Mouse (Mus musculus): ENCODE measurements around the gene Bmp10. TPM values are rescaled to one million over a fixed set of nuclear protein-coding genes. Genes with fewer than 3 reads are reported as not detected.

Bmp10 gene
- polyA plus RNA-seq, 1 experiment from 2014 or later, result 0.32 TPM

Other genes with a start within 250 kb of the Bmp10 start
- 0.64 and 0.93 TPM in 2 replicates for gene Antxr1, start 93.2 kb upstream of the Bmp10 start, polyA plus RNA-seq (2016; fragmentation: Nextera tagmentation; extraction: Ambion mirVana)
- not detected in 2 replicates for gene Gkn1, start 78.1 kb upstream of the Bmp10 start, polyA plus RNA-seq (2016; fragmentation: Nextera tagmentation; extraction: Ambion mirVana)
- not detected in 2 replicates for gene Gkn2, start 55.6 kb upstream of the Bmp10 start, polyA plus RNA-seq (2016; fragmentation: Nextera tagmentation; extraction: Ambion mirVana)
- not detected in 2 replicates for gene Gkn3, start 40.1 kb upstream of the Bmp10 start, polyA plus RNA-seq (2016; fragmentation: Nextera tagmentation; extraction: Ambion mirVana)
- gene Arhgap25, start 104.3 kb downstream of the Bmp10 start, polyA plus RNA-seq (2016; fragmentation: Nextera tagmentation; extraction: Ambion mirVana), result 5.2 and 5.4 TPM in 2 replicates
- gene Prokr1, start 161.7 kb downstream of the Bmp10 start, polyA plus RNA-seq (2016; fragmentation: Nextera tagmentation; extraction: Ambion mirVana), result 4.3 and 4.8 TPM in 2 replicates
- 18.9 and 19.0 TPM in 2 replicates for gene Aplf, start 243.2 kb downstream of the Bmp10 start, polyA plus RNA-seq (2016; fragmentation: Nextera tagmentation; extraction: Ambion mirVana)